Mouse (Mus musculus) CH12.LX (cell line): ENCODE results near the gene Gm20388. TPM values are rescaled to one million over a fixed set of nuclear protein-coding genes. Genes with fewer than 3 reads are reported as not detected.
A peak's percentile ranks its signal among the peaks of the same experiment; 100 is the strongest.

Experiments
- DNase-seq: peaks from one replicate; pipeline ENCODE4 v3.0.0-alpha.2; 2013; ENCODE audit errors: extremely low read depth
- H3K27ac ChIP-seq: 2 replicates; pipeline ENCODE4 v1.5.1; 2012; ENCODE audit warnings: low read depth, mild to moderate bottlenecking, control low read depth, moderate library complexity; ENCODE audit not compliant: insufficient read depth
- H3K27me3 ChIP-seq: replicated peaks from 2 replicates; pipeline ENCODE3; 2012; ENCODE audit warnings: inconsistent platforms
- H3K36me3 ChIP-seq, 2 experiments: replicated peaks in 1 of 2; 2 replicates each; pipeline versions ENCODE3 to v1.6.1; 2012; ENCODE audit warnings: inconsistent platforms in 1 of 2, low read length in 1 of 2, mild to moderate bottlenecking in 1 of 2, mixed read lengths in 1 of 2, moderate library complexity in 1 of 2; ENCODE audit not compliant: control insufficient read depth in 1 of 2, insufficient read depth in 1 of 2
- H3K4me1 ChIP-seq, 2 experiments: 2 replicates each; pipeline ENCODE4 v1.6.1; 2012; ENCODE audit warnings: inconsistent platforms in 1 of 2, moderate library complexity in 1 of 2; ENCODE audit not compliant: insufficient read depth in 2 of 2, control insufficient read depth in 1 of 2
- H3K4me2 ChIP-seq: 2 replicates; pipeline ENCODE4 v1.6.1; 2012; ENCODE audit warnings: low read depth, mild to moderate bottlenecking, control low read depth; ENCODE audit not compliant: poor library complexity, insufficient read depth, severe bottlenecking
- H3K4me3 ChIP-seq, 3 experiments: fragments of 150-350 bp in 1 of 3; sonication (generic) in 1 of 3; replicated peaks in 1 of 3; 2 replicates each; pipeline versions ENCODE3 to v1.5.1; 2011 to 2012; ENCODE audit warnings: low read depth in 2 of 3, low read length in 2 of 3, mild to moderate bottlenecking in 2 of 3, moderate library complexity in 2 of 3, control low read depth in 1 of 3, improper control_type of control experiment in 1 of 3, inconsistent platforms in 1 of 3, mixed read lengths in 1 of 3; ENCODE audit not compliant: poor library complexity in 1 of 3
- H3K79me2 ChIP-seq: replicated peaks from 2 replicates; pipeline ENCODE4 v1.6.1; 2012; ENCODE audit warnings: mild to moderate bottlenecking, moderate library complexity; ENCODE audit not compliant: control insufficient read depth, poor library complexity, insufficient read depth, severe bottlenecking; ENCODE audit errors: extremely low read depth
- H3K9ac ChIP-seq: 2 replicates; pipeline ENCODE4 v1.6.1; 2012; ENCODE audit warnings: low read depth, mild to moderate bottlenecking, control low read depth, moderate library complexity; ENCODE audit not compliant: insufficient read depth
- H3K9me3 ChIP-seq: replicated peaks from 2 replicates; pipeline ENCODE3; 2012; ENCODE audit warnings: low read length, inconsistent platforms, mixed read lengths
- BHLHE40 ChIP-seq: IDR thresholded peaks from 2 replicates; pipeline ENCODE4 v1.6.1; 2011; ENCODE audit warnings: mild to moderate bottlenecking, low read depth, low read length, improper control_type of control experiment
- CHD1 ChIP-seq: IDR thresholded peaks from 2 replicates; pipeline ENCODE4 v1.6.1; 2012; ENCODE audit warnings: low read depth, low read length, improper control_type of control experiment, inconsistent platforms
- CHD2 ChIP-seq: IDR thresholded peaks from 2 replicates; pipeline ENCODE4 v1.6.1; 2011; ENCODE audit warnings: low read length, improper control_type of control experiment
- CTCF ChIP-seq, 2 experiments: IDR thresholded peaks in 1 of 2; conservative IDR thresholded peaks in 1 of 2; 2 replicates each; pipeline ENCODE4 v1.5.1; 2011 to 2012; ENCODE audit warnings: low read depth in 2 of 2, low read length in 2 of 2, improper control_type of control experiment in 1 of 2, inconsistent platforms in 1 of 2, mild to moderate bottlenecking in 1 of 2, moderate library complexity in 1 of 2
- E2F4 ChIP-seq: IDR thresholded peaks from 2 replicates; pipeline ENCODE4 v1.6.1; 2011; ENCODE audit warnings: low read depth, low read length, improper control_type of control experiment; ENCODE audit not compliant: insufficient replicate concordance
- ELF1 ChIP-seq: IDR thresholded peaks from 2 replicates; pipeline ENCODE4 v1.6.1; 2014; ENCODE audit warnings: low read depth, mild to moderate bottlenecking, inconsistent platforms, low read length, improper control_type of control experiment
- EP300 ChIP-seq: IDR thresholded peaks from 2 replicates; pipeline ENCODE4 v1.6.1; 2011; ENCODE audit warnings: low read length, improper control_type of control experiment
- ETS1 ChIP-seq: conservative IDR thresholded peaks from 2 replicates; pipeline ENCODE4 v1.6.1; 2012; ENCODE audit warnings: low read depth, mild to moderate bottlenecking, inconsistent platforms, low read length, improper control_type of control experiment, moderate library complexity
- GABPA ChIP-seq: IDR thresholded peaks from 2 replicates; pipeline ENCODE4 v1.6.1; 2012; ENCODE audit warnings: low read depth, low read length, improper control_type of control experiment, inconsistent platforms; ENCODE audit not compliant: insufficient replicate concordance
- HCFC1 ChIP-seq: IDR thresholded peaks from 2 replicates; pipeline ENCODE4 v1.6.1; 2012; ENCODE audit warnings: low read depth, mild to moderate bottlenecking, inconsistent platforms, low read length, improper control_type of control experiment
- IRF4 ChIP-seq: IDR thresholded peaks from 2 replicates; pipeline ENCODE4 v1.6.1; 2014; ENCODE audit warnings: low read depth, mild to moderate bottlenecking, inconsistent platforms, low read length, improper control_type of control experiment
- JUN ChIP-seq: IDR thresholded peaks from 2 replicates; pipeline ENCODE4 v1.6.1; 2011; ENCODE audit warnings: low read depth, mild to moderate bottlenecking, low read length, improper control_type of control experiment, moderate library complexity; ENCODE audit not compliant: insufficient read depth
- JUND ChIP-seq: conservative IDR thresholded peaks from 2 replicates; pipeline ENCODE4 v1.6.1; 2011; ENCODE audit warnings: low read depth, low read length, improper control_type of control experiment
- KAT2A ChIP-seq: IDR thresholded peaks from 2 replicates; pipeline ENCODE4 v1.6.1; 2012; ENCODE audit warnings: low read length, improper control_type of control experiment, inconsistent platforms; ENCODE audit not compliant: insufficient replicate concordance
- MAFK ChIP-seq: IDR thresholded peaks from 2 replicates; pipeline ENCODE4 v1.6.1; 2011; ENCODE audit warnings: low read length, improper control_type of control experiment; ENCODE audit not compliant: insufficient replicate concordance
- MAX ChIP-seq: IDR thresholded peaks from 2 replicates; pipeline ENCODE4 v1.6.1; 2011; ENCODE audit warnings: low read length, improper control_type of control experiment
- MAZ ChIP-seq: IDR thresholded peaks from 2 replicates; pipeline ENCODE4 v1.6.1; 2012; ENCODE audit warnings: low read depth, mild to moderate bottlenecking, inconsistent platforms, low read length, improper control_type of control experiment, moderate library complexity
- MEF2A ChIP-seq: IDR thresholded peaks from 2 replicates; pipeline ENCODE4 v1.6.1; 2014; ENCODE audit warnings: low read depth, mild to moderate bottlenecking, inconsistent platforms, low read length, improper control_type of control experiment, borderline replicate concordance
- MXI1 ChIP-seq: IDR thresholded peaks from 2 replicates; pipeline ENCODE4 v1.6.1; 2011; ENCODE audit warnings: mild to moderate bottlenecking, low read depth, low read length, improper control_type of control experiment
- MYC ChIP-seq: IDR thresholded peaks from 2 replicates; pipeline ENCODE4 v1.6.1; 2011; ENCODE audit warnings: low read depth, mild to moderate bottlenecking, improper control_type of control experiment, low read length
- NELFE ChIP-seq: IDR thresholded peaks from 2 replicates; pipeline ENCODE4 v1.6.1; 2011; ENCODE audit warnings: low read depth, low read length, improper control_type of control experiment
- NRF1 ChIP-seq: IDR thresholded peaks from 2 replicates; pipeline ENCODE4 v1.6.1; 2014; ENCODE audit warnings: low read depth, mild to moderate bottlenecking, inconsistent platforms, low read length, improper control_type of control experiment, moderate library complexity
- PAX5 ChIP-seq: IDR thresholded peaks from 2 replicates; pipeline ENCODE4 v1.6.1; 2012; ENCODE audit warnings: low read length, inconsistent platforms, mixed read lengths
- POLR2A ChIP-seq: IDR thresholded peaks from 2 replicates; pipeline ENCODE4 v1.6.1; 2011; ENCODE audit warnings: low read depth, mild to moderate bottlenecking, improper control_type of control experiment, low read length
- POLR2AphosphoS2 ChIP-seq: IDR thresholded peaks from 2 replicates; pipeline ENCODE4 v1.6.1; 2011; ENCODE audit warnings: low read depth, low read length, improper control_type of control experiment
- RAD21 ChIP-seq: IDR thresholded peaks from 2 replicates; pipeline ENCODE4 v1.6.1; 2011; ENCODE audit warnings: low read depth, mild to moderate bottlenecking, low read length, improper control_type of control experiment, moderate library complexity
- RCOR1 ChIP-seq: conservative IDR thresholded peaks from 2 replicates; pipeline ENCODE4 v1.6.1; 2012; ENCODE audit warnings: low read depth, mild to moderate bottlenecking, inconsistent platforms, low read length, improper control_type of control experiment
- SIN3A ChIP-seq: IDR thresholded peaks from 2 replicates; pipeline ENCODE4 v1.6.1; 2012; ENCODE audit warnings: low read length, improper control_type of control experiment, inconsistent platforms
- SMC3 ChIP-seq: IDR thresholded peaks from 2 replicates; pipeline ENCODE4 v1.6.1; 2011; ENCODE audit warnings: low read depth, low read length, improper control_type of control experiment
- TBP ChIP-seq: conservative IDR thresholded peaks from 2 replicates; pipeline ENCODE4 v1.6.1; 2011; ENCODE audit warnings: low read depth, low read length, improper control_type of control experiment
- TCF12 ChIP-seq: IDR thresholded peaks from 2 replicates; pipeline ENCODE4 v1.6.1; 2014; ENCODE audit warnings: low read depth, mild to moderate bottlenecking, inconsistent platforms, low read length, improper control_type of control experiment
- UBTF ChIP-seq: IDR thresholded peaks from 2 replicates; pipeline ENCODE4 v1.6.1; 2012; ENCODE audit warnings: low read depth, mild to moderate bottlenecking, inconsistent platforms, low read length, improper control_type of control experiment, moderate library complexity
- USF1 ChIP-seq: IDR thresholded peaks from 2 replicates; pipeline ENCODE4 v1.6.1; 2014; ENCODE audit warnings: low read depth, mild to moderate bottlenecking, inconsistent platforms, low read length, improper control_type of control experiment
- USF2 ChIP-seq: conservative IDR thresholded peaks from 2 replicates; pipeline ENCODE4 v1.6.1; 2011; ENCODE audit warnings: low read depth, low read length, improper control_type of control experiment
- ZC3H11A ChIP-seq: IDR thresholded peaks from 2 replicates; pipeline ENCODE4 v1.6.1; 2012; ENCODE audit warnings: low read depth, mild to moderate bottlenecking, inconsistent platforms, low read length, improper control_type of control experiment
- ZKSCAN1 ChIP-seq: IDR thresholded peaks from 2 replicates; pipeline ENCODE4 v1.6.1; 2012; ENCODE audit warnings: low read depth, inconsistent platforms, low read length, improper control_type of control experiment, borderline replicate concordance
- ZMIZ1 ChIP-seq: IDR thresholded peaks from 2 replicates; pipeline ENCODE4 v1.6.1; 2012; ENCODE audit warnings: low read depth, mild to moderate bottlenecking, inconsistent platforms, low read length, improper control_type of control experiment
- ZNF384 ChIP-seq: IDR thresholded peaks from 2 replicates; pipeline ENCODE4 v1.6.1; 2012; ENCODE audit warnings: low read depth, low read length, improper control_type of control experiment, inconsistent platforms
- dilution Hi-C: fragments of 300-500 bp; cut with MboI; formaldehyde crosslinking; loops from 2 replicates; pipeline ENCODE4 v1.14.3; 2020; ENCODE audit warnings: low sequenced_read_pairs; ENCODE audit not compliant: extremely low pct_unique_long_range_greater_than_20kb, extremely low pct_ligation_motif_present
- in situ Hi-C: fragments of 300-500 bp; cut with MboI; formaldehyde crosslinking; loops from 3 replicates; pipeline ENCODE4 v1.14.3; 2019; ENCODE audit warnings: low sequenced_read_pairs, low pct_ligation_motif_present, low pct_unique_long_range_greater_than_20kb, mixed read lengths
- polyA plus RNA-seq: library from polyadenylated mRNA; unstranded; fragments of >175 nt; gene quantifications from 2 replicates; pipeline ENCODE4 v1.2.1, GENCODE M21; 2012; ENCODE audit warnings: low read depth; ENCODE audit not compliant: insufficient read length
- total RNA-seq, 2 experiments: library from RNA; depleted of rRNA; stranded (reverse); fragments of 300-350 nt in 1 of 2; fragments of >200 nt in 1 of 2; gene quantifications; 2 replicates each; pipeline ENCODE4 v1.2.3; 2012 to 2014

Gm20388 gene
- total and polyA plus RNA-seq, 3 experiments, result 14.8 to 26.3 (median 22.2) TPM

GRCm38 (mm10) chr8:119911258-119911962 lies 769 bp downstream of the Gm20388 start:
- Histone ChIP-seq H3K36me3 (peaks cover 2 to 21% of the 10 kb centered on the region in 2 experiments), H3K79me2 (peaks cover 55% of the 10 kb centered on the region), H3K27me3 (peaks cover 3% of the 10 kb centered on the region), H3K9ac (peak overlapping the region; percentile 69), H3K4me1 (peaks cover 15 to 42% of the 10 kb centered on the region in 2 experiments), H3K27ac (0 out of 2 replicates have a peak overlapping the region, but pooled peaks have one; percentile 63), H3K9me3 (no peaks in the 10 kb centered on the region), H3K4me2 (peak overlapping the region; percentile 65), H3K4me3 (peak overlapping the region; percentile 76 to 94 (median 85))
- DNase-seq, result peak; percentile 27
- no peak for TF ChIP-seq NELFE
- TF ChIP-seq IRF4, result no peak
- TF ChIP-seq JUND, result no peak
- no peak for TF ChIP-seq CHD2
- no peak for TF ChIP-seq GABPA
- no peak for TF ChIP-seq KAT2A
- TF ChIP-seq MEF2A, result no peak
- TF ChIP-seq USF1, result peak; percentile 7
- TF ChIP-seq ZMIZ1, result no peak
- TF ChIP-seq TCF12, result no peak
- TF ChIP-seq CHD1, result 0 out of 2 replicates have a peak, but pooled peaks have one; percentile 7
- TF ChIP-seq SIN3A, result no peak; the same call in 1 of the 2 replicates
- TF ChIP-seq PAX5, result no peak
- no peak for TF ChIP-seq HCFC1
- TF ChIP-seq POLR2AphosphoS2, result no peak
- no peak for TF ChIP-seq SMC3
- TF ChIP-seq MAX, result peak; percentile 68; the same call in 1 of the 2 replicates
- no peak for TF ChIP-seq POLR2A
- TF ChIP-seq RCOR1, result no peak
- TF ChIP-seq MAZ, result no peak
- no peak for TF ChIP-seq RAD21
- TF ChIP-seq MYC, result peak; percentile 94
- no peak for TF ChIP-seq ELF1
- no peak for TF ChIP-seq EP300
- no peak for TF ChIP-seq JUN
- TF ChIP-seq CTCF (conservative IDR thresholded peaks at IDR 0.05 in 1 of 2, IDR thresholded peaks at IDR 0.05 in 1 of 2; ENCODE audit: low read depth in 2 of 2, low read length in 2 of 2), result no peak
- no peak for TF ChIP-seq ZC3H11A
- TF ChIP-seq E2F4, result no peak
- TF ChIP-seq TBP, result no peak
- no peak for TF ChIP-seq ETS1
- no peak for TF ChIP-seq NRF1
- TF ChIP-seq ZKSCAN1, result no peak
- TF ChIP-seq MAFK, result no peak
- TF ChIP-seq USF2, result no peak
- TF ChIP-seq BHLHE40, result no peak
- TF ChIP-seq UBTF, result peak; percentile 55; the same call in 1 of the 2 replicates
- peak; percentile 81 for TF ChIP-seq MXI1
- TF ChIP-seq ZNF384, result peak; percentile 58
- dilution Hi-C loops (no loop called here), in situ Hi-C loops (no loop called here)
